Mouse (Mus musculus) C2C12 (cell line): Measurements from ENCODE around the gene Stk16.

Experiments
- CTCF ChIP-seq: IDR thresholded peaks from one replicate; pipeline ENCODE4 v1.5.1; 2011; ENCODE audit not compliant: control insufficient read depth, insufficient read depth, insufficient read length
- MYOD1 ChIP-seq: IDR thresholded peaks from one replicate; pipeline ENCODE4 v1.6.1; 2011; ENCODE audit warnings: low read depth; ENCODE audit not compliant: control insufficient read depth, insufficient read length

DNA sequence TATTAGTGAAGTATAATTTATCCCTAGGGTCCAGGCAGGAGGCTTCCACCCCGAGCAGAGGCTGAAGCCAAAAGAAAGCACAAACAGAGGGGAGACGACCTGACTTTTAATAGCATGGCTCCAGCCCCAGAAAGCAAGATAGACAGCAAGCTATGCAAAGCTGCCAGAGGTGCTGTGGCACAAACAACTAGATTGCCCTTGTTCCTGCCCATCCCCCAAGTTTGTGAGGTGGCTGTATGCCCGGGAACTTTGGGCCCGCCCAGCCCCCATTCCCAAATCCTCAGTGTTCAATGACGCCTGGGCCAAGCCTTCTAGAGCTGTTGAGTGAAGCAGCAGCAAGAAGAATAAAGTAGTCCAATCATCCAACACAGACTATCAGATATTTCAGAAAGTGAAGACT, 4.2 kb downstream of the Stk16 start:
- TF ChIP-seq MYOD1: no peak
- no peak for TF ChIP-seq CTCF
